Mouse (Mus musculus) left cerebral cortex, adult 18-20 months (tissue): ENCODE data around the gene Ttn. TPM values are rescaled to one million over a fixed set of nuclear protein-coding genes. Genes with fewer than 3 reads are reported as not detected.

ENCODE experiments used
- DNase-seq, 2 experiments: peaks; one replicate each; pipeline ENCODE4 v3.0.0; 2021 to 2022; ENCODE audit warnings: low spot score in 2 of 2, mixed read lengths in 1 of 2
- total RNA-seq, 2 experiments: library from RNA; stranded (reverse); gene quantifications; 2 replicates each; pipeline ENCODE4 v1.2.3; 2021

Gene Ttn
- total RNA-seq, 2 experiments from 2014 or later = 0.40 to 0.53 TPM

DNA sequence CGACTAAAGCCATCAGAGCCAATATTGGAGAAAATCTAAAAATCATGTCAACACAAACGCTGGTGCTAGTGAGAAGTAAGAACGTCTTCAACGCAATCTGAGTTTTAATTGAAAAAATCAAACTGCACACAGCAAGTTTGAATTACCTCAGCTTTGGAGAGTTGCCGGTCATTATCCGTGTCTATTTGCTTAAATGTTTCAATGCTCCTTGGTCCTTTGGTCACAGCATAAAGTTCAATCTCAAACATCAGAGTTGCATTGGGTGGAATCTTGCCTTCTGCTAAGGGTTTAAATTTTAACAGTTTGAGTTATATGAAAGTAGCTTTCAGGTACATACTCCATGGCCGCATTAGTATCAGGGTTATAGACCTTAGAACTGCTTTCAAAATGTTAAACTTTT is 316.8 kb downstream of the Ttn start:
- no peak for DNase-seq

DNA sequence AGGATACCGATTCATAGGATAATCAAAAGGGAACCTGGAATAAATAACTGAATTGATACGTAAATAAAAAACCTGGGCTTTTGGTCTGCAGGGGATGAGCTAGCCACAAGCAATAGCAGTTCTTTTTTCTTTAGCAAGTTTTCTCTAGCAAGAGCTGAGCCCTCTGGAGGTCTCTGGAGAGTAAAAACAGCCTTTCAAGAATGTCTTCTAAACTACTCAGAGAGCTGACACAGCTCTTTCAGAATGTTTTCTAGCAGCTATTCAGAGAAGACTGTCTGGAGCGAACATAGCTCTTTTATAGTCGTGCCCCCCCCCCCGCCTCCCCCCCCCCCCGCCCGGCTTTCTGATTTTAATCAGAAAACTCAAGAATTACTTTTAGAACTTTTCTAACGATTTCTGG is 322.9 kb downstream of the Ttn start:
- DNase-seq = no peak

DNA sequence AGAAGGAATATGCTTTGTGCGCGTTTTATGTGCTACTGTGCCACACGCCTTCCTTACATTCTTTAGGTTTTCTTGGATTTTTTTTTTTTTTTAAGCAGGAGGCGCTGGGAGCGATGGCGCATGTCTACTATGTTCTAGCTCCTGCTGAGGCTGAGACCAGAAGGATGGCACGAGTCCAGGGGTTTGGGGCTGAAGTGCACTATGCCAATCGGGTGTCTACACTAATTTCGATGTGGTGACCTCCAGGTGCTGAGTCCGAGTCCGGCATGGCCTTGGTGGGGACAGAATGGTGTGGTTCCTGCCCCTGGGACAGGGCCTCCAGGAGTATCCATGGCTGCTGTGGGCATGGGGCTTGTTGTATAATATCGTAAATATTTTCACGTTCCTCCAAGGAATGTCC is 323.8 kb downstream of the Ttn start:
- DNase-seq = no peak

DNA sequence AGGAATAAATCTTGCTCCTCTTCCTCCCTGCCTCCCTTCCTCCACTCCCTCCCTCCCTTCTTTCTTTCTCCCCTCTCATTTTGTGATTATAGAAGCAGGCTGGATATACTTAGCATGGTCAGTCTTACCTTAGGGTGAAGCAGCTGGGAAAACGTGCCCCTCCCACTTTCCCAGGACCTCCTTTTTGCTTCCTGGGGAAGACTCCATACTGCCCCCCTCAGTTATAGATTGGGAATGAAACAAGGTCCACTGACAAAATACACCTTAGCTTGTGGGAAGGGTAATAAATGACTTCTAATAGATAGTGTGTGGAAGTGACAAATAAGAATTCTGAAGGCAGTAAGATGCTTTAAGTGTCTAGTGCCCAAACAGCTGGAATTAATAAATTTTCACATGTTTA is 326.4 kb downstream of the Ttn start:
- DNase-seq = no peak

DNA sequence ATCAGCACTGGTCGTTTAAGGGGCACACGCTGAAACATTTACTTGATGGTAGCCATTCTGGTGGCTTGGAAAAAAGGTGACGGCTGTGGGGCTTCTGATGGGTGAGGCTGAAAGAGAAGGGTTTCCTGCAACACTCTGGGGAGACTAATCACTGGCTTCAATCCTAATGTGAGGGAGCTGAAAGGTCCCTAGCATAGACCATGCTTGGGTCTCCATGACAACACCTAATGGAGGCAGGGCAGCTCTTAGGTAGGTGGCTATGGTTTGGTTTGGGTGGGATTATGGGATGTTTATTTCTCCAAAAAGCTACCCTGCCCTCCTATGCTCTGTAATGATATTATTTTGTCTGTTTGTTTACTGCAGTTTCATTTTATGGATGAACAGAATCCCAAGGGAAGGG is 326.9 kb downstream of the Ttn start:
- DNase-seq = no peak

DNA sequence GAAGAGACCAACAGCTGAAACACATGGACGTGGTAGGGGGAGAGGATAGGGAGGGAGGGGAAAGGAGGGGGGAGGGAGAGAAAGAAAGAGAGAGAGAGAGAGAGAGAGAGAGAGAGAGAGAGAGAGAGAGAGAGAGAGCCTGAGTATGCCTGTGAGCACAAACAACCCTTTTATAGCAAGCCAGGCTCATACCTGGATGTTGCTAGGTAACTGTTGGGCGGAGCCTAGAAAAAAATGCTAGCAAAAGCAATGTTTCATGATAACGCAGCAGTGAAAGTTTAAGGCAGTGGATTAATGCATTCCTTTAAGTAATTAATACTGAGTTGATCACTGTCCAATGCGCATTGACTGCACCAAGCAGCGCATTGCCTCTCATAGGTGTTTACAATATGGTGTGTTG is 327.7 kb downstream of the Ttn start:
- DNase-seq = no peak

Other genes with a start within 250 kb of the Ttn start
- gene Ccdc141, start 188.1 kb upstream of the Ttn start, total RNA-seq = 10 to 100 TPM; 18.4 to 21.2 TPM